Mouse (Mus musculus): Measurements from ENCODE around the gene Ndufs8. TPM values are rescaled to one million over a fixed set of nuclear protein-coding genes. Genes with fewer than 3 reads are reported as not detected.
A peak's percentile ranks its signal among the peaks of the same experiment; 100 is the strongest.

The Ndufs8 gene
- total and polyA plus RNA-seq, 3 experiments: 195 to 248 (median 216) TPM

DNA sequence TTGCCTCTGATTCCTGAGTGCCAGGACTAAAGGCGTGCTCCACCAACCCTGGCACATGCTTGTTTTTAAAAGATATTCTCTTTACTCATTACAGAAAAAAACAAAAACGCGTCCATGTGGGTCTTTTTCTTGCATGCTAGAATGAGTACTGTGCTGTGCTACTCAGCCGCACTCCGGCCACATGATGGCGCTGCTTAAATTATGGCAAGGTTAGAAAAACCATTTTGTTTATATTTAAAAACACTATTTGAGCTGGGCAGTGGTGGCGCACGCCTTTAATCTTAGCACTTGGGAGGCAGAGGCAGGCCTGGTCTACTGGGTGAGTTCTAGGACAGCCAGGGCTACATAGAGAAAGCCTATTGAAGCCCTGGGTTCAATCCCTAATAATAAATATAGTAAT, 22.4 kb downstream of the Ndufs8 start:
- peaks cover 52 to 85% of the 10 kb centered on the region in 2 experiments for H3K36me3 ChIP-seq (replicated peaks in 1 of 2; ENCODE audit: control insufficient read depth in 1 of 2, insufficient read depth in 1 of 2, low read length in 1 of 2)
- no peaks in the 10 kb centered on the region for H3K79me2 ChIP-seq (replicated peaks; ENCODE audit: control insufficient read depth, extremely low read depth, insufficient read depth, poor library complexity, severe bottlenecking)
- H3K9ac ChIP-seq (ENCODE audit: insufficient read depth, low read depth): no peak overlapping the region
- H3K4me3 ChIP-seq (replicated peaks in 1 of 3; ENCODE audit: low read depth in 2 of 3, low read length in 2 of 3, poor library complexity in 1 of 3): no peak overlapping the region
- H3K4me2 ChIP-seq (ENCODE audit: insufficient read depth, low read depth, poor library complexity, severe bottlenecking): no peak overlapping the region
- no peaks in the 10 kb centered on the region for H3K27me3 ChIP-seq (replicated peaks)
- peak; percentile 55 for TF ChIP-seq RAD21 (IDR thresholded peaks at IDR 0.05; ENCODE audit: low read depth, low read length)
- no peak for TF ChIP-seq RCOR1 (conservative IDR thresholded peaks at IDR 0.05; ENCODE audit: low read depth, low read length)
- peak; percentile 82 for TF ChIP-seq SMC3 (IDR thresholded peaks at IDR 0.05; ENCODE audit: low read depth, low read length)
- TF ChIP-seq CTCF (conservative IDR thresholded peaks at IDR 0.05 in 1 of 2, IDR thresholded peaks at IDR 0.05 in 1 of 2; ENCODE audit: low read depth in 2 of 2, low read length in 2 of 2): peak; percentile 23 to 76; a peak in 3 of 4 replicates
- in situ Hi-C loops (cut with MboI; ENCODE audit: low pct_ligation_motif_present, low pct_unique_long_range_greater_than_20kb, low sequenced_read_pairs) (no loop called here), dilution Hi-C loops (cut with MboI; ENCODE audit: extremely low pct_ligation_motif_present, extremely low pct_unique_long_range_greater_than_20kb, low sequenced_read_pairs) (no loop called here)
- H3K4me1 ChIP-seq (ENCODE audit: control insufficient read depth in 1 of 2, insufficient read depth in 2 of 2): no peaks in the 10 kb centered on the region
- no peaks in the 10 kb centered on the region for H3K9me3 ChIP-seq (replicated peaks; ENCODE audit: low read length)
- no peak overlapping the region for H3K27ac ChIP-seq (ENCODE audit: insufficient read depth, low read depth)
- peak; percentile 53 for DNase-seq (ENCODE audit: extremely low read depth)

DNA sequence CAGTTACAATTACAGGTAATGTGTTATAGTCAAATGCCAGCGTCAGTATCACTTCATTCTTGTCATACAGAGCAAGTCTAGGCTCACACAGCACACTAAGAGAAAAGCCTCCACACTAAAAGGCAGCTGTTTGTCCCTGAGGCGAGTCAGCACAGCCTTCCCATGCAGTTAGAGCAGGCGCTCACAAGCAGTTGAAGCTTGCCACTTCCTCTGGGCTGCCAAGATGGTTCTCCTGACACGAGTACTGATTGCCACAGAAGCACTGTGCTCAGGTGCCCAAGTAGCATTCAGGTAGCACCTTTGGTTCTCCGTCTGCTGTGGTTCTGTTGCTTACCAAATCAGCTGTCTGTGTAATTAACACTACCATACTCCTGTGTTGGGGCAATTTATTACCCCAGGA, 23.5 kb downstream of the Ndufs8 start:
- in situ Hi-C loops (cut with MboI; ENCODE audit: low pct_ligation_motif_present, low pct_unique_long_range_greater_than_20kb, low sequenced_read_pairs): no loop called here
- no peak overlapping the region for H3K4me2 ChIP-seq (ENCODE audit: insufficient read depth, low read depth, poor library complexity, severe bottlenecking)
- H3K9me3 ChIP-seq (replicated peaks; ENCODE audit: low read length): no peaks in the 10 kb centered on the region
- no peaks in the 10 kb centered on the region for H3K27me3 ChIP-seq (replicated peaks)
- peaks cover 45 to 84% of the 10 kb centered on the region in 2 experiments for H3K36me3 ChIP-seq (replicated peaks in 1 of 2; ENCODE audit: control insufficient read depth in 1 of 2, insufficient read depth in 1 of 2, low read length in 1 of 2)
- H3K4me3 ChIP-seq (replicated peaks in 1 of 3; ENCODE audit: low read depth in 2 of 3, low read length in 2 of 3, poor library complexity in 1 of 3): no peak overlapping the region
- TF ChIP-seq CHD1 (IDR thresholded peaks at IDR 0.05; ENCODE audit: low read depth, low read length) (no peak), MAFK (IDR thresholded peaks at IDR 0.05; ENCODE audit: insufficient replicate concordance, low read length) (no peak), POLR2AphosphoS2 (IDR thresholded peaks at IDR 0.05; ENCODE audit: low read depth, low read length) (no peak), RAD21 (IDR thresholded peaks at IDR 0.05; ENCODE audit: low read depth, low read length) (no peak), USF1 (IDR thresholded peaks at IDR 0.05; ENCODE audit: low read depth, low read length) (no peak), ELF1 (IDR thresholded peaks at IDR 0.05; ENCODE audit: low read depth, low read length) (no peak), PAX5 (IDR thresholded peaks at IDR 0.05; ENCODE audit: low read length) (no peak), TCF12 (IDR thresholded peaks at IDR 0.05; ENCODE audit: low read depth, low read length) (no peak), MAZ (IDR thresholded peaks at IDR 0.05; ENCODE audit: low read depth, low read length) (no peak), IRF4 (IDR thresholded peaks at IDR 0.05; ENCODE audit: low read depth, low read length) (no peak), TBP (conservative IDR thresholded peaks at IDR 0.05; ENCODE audit: low read depth, low read length) (no peak), GABPA (IDR thresholded peaks at IDR 0.05; ENCODE audit: insufficient replicate concordance, low read depth, low read length) (no peak)
- no peak overlapping the region for H3K27ac ChIP-seq (ENCODE audit: insufficient read depth, low read depth)
- dilution Hi-C loops (cut with MboI; ENCODE audit: extremely low pct_ligation_motif_present, extremely low pct_unique_long_range_greater_than_20kb, low sequenced_read_pairs): no loop called here
- H3K9ac ChIP-seq (ENCODE audit: insufficient read depth, low read depth): no peak overlapping the region
- no peaks in the 10 kb centered on the region for H3K79me2 ChIP-seq (replicated peaks; ENCODE audit: control insufficient read depth, extremely low read depth, insufficient read depth, poor library complexity, severe bottlenecking)
- DNase-seq (ENCODE audit: extremely low read depth): no peak
- H3K4me1 ChIP-seq (ENCODE audit: control insufficient read depth in 1 of 2, insufficient read depth in 2 of 2): no peaks in the 10 kb centered on the region

Measured in CH12.LX (cell line).